In the genomic region with DNA sequence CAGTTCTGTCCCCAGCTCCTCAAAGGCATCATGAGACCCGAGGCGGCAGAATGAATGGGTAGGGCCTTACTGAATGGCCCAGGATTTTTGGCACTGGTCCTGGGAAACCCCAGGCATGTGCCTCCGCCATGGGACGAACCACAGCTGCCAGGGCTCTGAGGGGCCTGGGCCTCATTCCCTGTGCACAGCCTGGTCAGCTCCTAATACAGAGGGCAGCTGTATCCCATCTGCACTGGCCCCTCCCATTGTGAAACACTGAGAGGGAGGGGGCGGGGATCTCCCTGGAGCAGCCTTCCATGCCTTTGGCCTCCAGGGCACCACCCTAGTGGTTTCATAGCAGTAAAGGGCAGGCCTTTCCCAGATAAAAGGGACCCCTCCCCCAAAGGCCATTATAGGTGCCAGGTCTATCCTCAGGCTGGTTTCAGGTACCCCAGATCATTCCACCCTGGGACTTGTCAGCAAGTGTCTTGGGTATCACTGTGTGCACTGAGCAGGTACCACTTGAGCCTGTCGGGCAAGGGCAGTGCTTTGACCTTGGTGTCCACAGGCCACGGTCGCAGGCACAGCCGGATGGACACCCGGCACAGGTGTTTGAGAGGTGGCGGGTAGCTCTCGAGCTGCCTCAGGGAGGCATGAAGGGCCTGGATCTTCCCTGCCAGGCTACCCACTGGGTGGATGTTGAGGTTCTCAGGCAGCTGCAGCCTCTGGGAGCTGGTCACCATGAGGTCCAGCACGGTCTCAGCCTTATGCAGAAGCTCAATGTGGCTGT, we compare ENCODE assay signal across 8 mouse cellular contexts. TPM values are rescaled to one million over a fixed set of nuclear protein-coding genes. Genes with fewer than 3 reads are reported as not detected.
DNase-seq lines count a peak whose midpoint lies in the region; ATAC-seq lines count a peak whose summit lies in the region.

No protein-coding gene starts in this region.

- H3K27ac ChIP-seq in midbrain, embryonic 12.5 days (replicated peaks), result peak overlapping the region; percentile 46; the same call in 1 of the 2 replicates
- no peak overlapping the region for H3K27ac ChIP-seq in midbrain, embryonic 16.5 days (ENCODE audit: low read length)
- H3K27ac ChIP-seq in kidney, embryonic 14.5 days (ENCODE audit: low read depth, low read length), result peak overlapping the region; percentile 53; the same call in 1 of the 2 replicates

- no peaks in the 10 kb centered on the region for H3K27me3 ChIP-seq in midbrain, embryonic 12.5 days
- no peaks in the 10 kb centered on the region for H3K27me3 ChIP-seq in midbrain, embryonic 16.5 days (ENCODE audit: control insufficient read depth, insufficient read depth, low read depth, low read length)
- no peaks in the 10 kb centered on the region for H3K27me3 ChIP-seq in kidney, embryonic 14.5 days (ENCODE audit: control insufficient read depth, insufficient read depth, low read length)

- H3K9ac ChIP-seq in midbrain, embryonic 12.5 days (replicated peaks), result 0 out of 2 replicates have a peak overlapping the region, but pooled peaks have one; percentile 28
- H3K9ac ChIP-seq in midbrain, embryonic 16.5 days (ENCODE audit: low read depth, low read length), result no peak overlapping the region
- H3K9ac ChIP-seq in kidney, embryonic 14.5 days (ENCODE audit: low read depth, low read length), result no peak overlapping the region

- DNase-seq in brain, adult 2 months (ENCODE audit: low read depth, low spot score), result peak; percentile 70
- DNase-seq in heart, adult 9 months (ENCODE audit: low spot score in 2 of 2), result peak; percentile 48 to 55
- peak; percentile 68 for DNase-seq in lung, postnatal 25 days (ENCODE audit: low spot score)
- no peak for DNase-seq in spleen, postnatal 14 days (ENCODE audit: low spot score in 2 of 2)

- H3K4me2 ChIP-seq in midbrain, embryonic 12.5 days (replicated peaks), result no peak overlapping the region
- no peak overlapping the region for H3K4me2 ChIP-seq in midbrain, embryonic 16.5 days (ENCODE audit: low read length)
- no peak overlapping the region for H3K4me2 ChIP-seq in kidney, embryonic 14.5 days (replicated peaks; ENCODE audit: low read depth, low read length)

- H3K9me3 ChIP-seq in midbrain, embryonic 12.5 days, result peaks cover 6% of the 10 kb centered on the region; the same call in 1 of the 2 replicates
- H3K9me3 ChIP-seq in midbrain, embryonic 16.5 days (replicated peaks; ENCODE audit: control insufficient read depth, low read length, poor library complexity, severe bottlenecking), result no peaks in the 10 kb centered on the region
- H3K9me3 ChIP-seq in kidney, embryonic 14.5 days (ENCODE audit: control insufficient read depth, low read length), result 0 out of 2 replicates have a peak, but pooled peaks cover 3% of the 10 kb centered on the region

- H3K4me3 ChIP-seq in midbrain, embryonic 12.5 days, result no peak overlapping the region
- H3K4me3 ChIP-seq in midbrain, embryonic 16.5 days (ENCODE audit: low read depth, low read length), result no peak overlapping the region
- no peak overlapping the region for H3K4me3 ChIP-seq in kidney, embryonic 14.5 days (ENCODE audit: low read length)

- peaks cover 79% of the 10 kb centered on the region for H3K36me3 ChIP-seq in midbrain, embryonic 12.5 days
- peaks cover 47% of the 10 kb centered on the region for H3K36me3 ChIP-seq in midbrain, embryonic 16.5 days (ENCODE audit: control insufficient read depth, insufficient read depth, low read length)
- peaks cover 76% of the 10 kb centered on the region for H3K36me3 ChIP-seq in kidney, embryonic 14.5 days (ENCODE audit: control insufficient read depth, insufficient read depth, low read length)

- H3K4me1 ChIP-seq in midbrain, embryonic 12.5 days, result peaks cover 23% of the 10 kb centered on the region
- peaks cover 13% of the 10 kb centered on the region for H3K4me1 ChIP-seq in midbrain, embryonic 16.5 days (ENCODE audit: control insufficient read depth, insufficient read depth, low read length)
- peaks cover 10% of the 10 kb centered on the region for H3K4me1 ChIP-seq in kidney, embryonic 14.5 days (ENCODE audit: control insufficient read depth, insufficient read depth, low read length)

- WGBS in midbrain, embryonic 12.5 days, result 85% methylated on average over 13 of the region's 13 CpGs
- WGBS in midbrain, embryonic 16.5 days, result 71% methylated on average over 13 of the region's 13 CpGs
- 62% methylated on average over 13 of the region's 13 CpGs for WGBS in kidney, embryonic 14.5 days

- no peak for ATAC-seq in midbrain, embryonic 12.5 days (ENCODE audit: low FRiP score, low read depth)
- ATAC-seq in midbrain, embryonic 16.5 days, result no peak
- peak; percentile 43; the same call in 1 of the 2 replicates for ATAC-seq in kidney, embryonic 14.5 days (ENCODE audit: low FRiP score, low TSS enrichment)
- ATAC-seq in granulocyte monocyte progenitor cell, adult 5-6 weeks (replicated peaks; ENCODE audit: poor library complexity, severe bottlenecking), result no peak

RNA-seq across cellular contexts. Expression of gene Asb6, which starts 6.6 kb away (rescaled TPM):
- polyA plus RNA-seq in midbrain, embryonic 12.5 days (2016; fragmentation: Nextera tagmentation; extraction: Ambion mirVana), result 40.3 and 41.0 TPM in 2 replicates
- polyA plus RNA-seq in midbrain, embryonic 16.5 days (2015; fragmentation: Nextera tagmentation; extraction: Ambion mirVana), result 41.7 and 48.0 TPM in 2 replicates
- polyA plus RNA-seq in kidney, embryonic 14.5 days (2014; fragmentation: Nextera tagmentation; extraction: Ambion mirVana), result 29.7 and 33.3 TPM in 2 replicates
- total RNA-seq in granulocyte monocyte progenitor cell, adult 5-6 weeks (2014; fragmentation: Nextera tagmentation), result 8.4 and 18.9 TPM in 2 replicates
- total RNA-seq in granulocyte monocyte progenitor cell, adult 5-6 weeks (2017), result 12.2 and 27.1 TPM in 2 replicates

RNA-seq across cellular contexts. Expression of gene Prrx2, which starts 11.2 kb away (rescaled TPM):
- polyA plus RNA-seq in midbrain, embryonic 12.5 days (2016; fragmentation: Nextera tagmentation; extraction: Ambion mirVana), result 19.8 and 24.9 TPM in 2 replicates
- polyA plus RNA-seq in midbrain, embryonic 16.5 days (2015; fragmentation: Nextera tagmentation; extraction: Ambion mirVana), result 1.8 and 2.4 TPM in 2 replicates
- polyA plus RNA-seq in kidney, embryonic 14.5 days (2014; fragmentation: Nextera tagmentation; extraction: Ambion mirVana), result 15.3 and 20.1 TPM in 2 replicates
- not detected in 2 replicates for total RNA-seq in granulocyte monocyte progenitor cell, adult 5-6 weeks (2014; fragmentation: Nextera tagmentation)
- total RNA-seq in granulocyte monocyte progenitor cell, adult 5-6 weeks (2017), result not detected in 2 replicates

RNA-seq across cellular contexts. Expression of gene Ntmt1, which starts 15.9 kb away (rescaled TPM):
- polyA plus RNA-seq in midbrain, embryonic 12.5 days (2016; fragmentation: Nextera tagmentation; extraction: Ambion mirVana), result 103 and 110 TPM in 2 replicates
- polyA plus RNA-seq in midbrain, embryonic 16.5 days (2015; fragmentation: Nextera tagmentation; extraction: Ambion mirVana), result 105 and 109 TPM in 2 replicates
- 95.6 and 101 TPM in 2 replicates for polyA plus RNA-seq in kidney, embryonic 14.5 days (2014; fragmentation: Nextera tagmentation; extraction: Ambion mirVana)
- total RNA-seq in granulocyte monocyte progenitor cell, adult 5-6 weeks (2014; fragmentation: Nextera tagmentation), result 20.2 and 26.8 TPM in 2 replicates
- 16.2 and 18.6 TPM in 2 replicates for total RNA-seq in granulocyte monocyte progenitor cell, adult 5-6 weeks (2017)

RNA-seq across cellular contexts. Expression of gene 1700001O22Rik, which starts 20.1 kb away (rescaled TPM):
- polyA plus RNA-seq in midbrain, embryonic 12.5 days (2016; fragmentation: Nextera tagmentation; extraction: Ambion mirVana), result 2.4 and 2.6 TPM in 2 replicates
- polyA plus RNA-seq in midbrain, embryonic 16.5 days (2015; fragmentation: Nextera tagmentation; extraction: Ambion mirVana), result 0.99 and 2.1 TPM in 2 replicates
- 3.8 and 4.2 TPM in 2 replicates for polyA plus RNA-seq in kidney, embryonic 14.5 days (2014; fragmentation: Nextera tagmentation; extraction: Ambion mirVana)
- not detected in 2 replicates for total RNA-seq in granulocyte monocyte progenitor cell, adult 5-6 weeks (2014; fragmentation: Nextera tagmentation)
- total RNA-seq in granulocyte monocyte progenitor cell, adult 5-6 weeks (2017), result 0.73 TPM in 1 of 2 replicates, not detected in the other

Comparison
In these comparisons a context has a peak if more than half of its experiments do, and no peak if none do; other contexts are left out.
1. DNase-seq: peak in brain, adult 2 months (single experiment), heart, adult 9 months (2 of 2) and lung, postnatal 25 days (single experiment); none in spleen, postnatal 14 days (0 of 2).